Mouse (Mus musculus): ENCODE results near the gene Zfp101.

Zfp101 gene

DNA sequence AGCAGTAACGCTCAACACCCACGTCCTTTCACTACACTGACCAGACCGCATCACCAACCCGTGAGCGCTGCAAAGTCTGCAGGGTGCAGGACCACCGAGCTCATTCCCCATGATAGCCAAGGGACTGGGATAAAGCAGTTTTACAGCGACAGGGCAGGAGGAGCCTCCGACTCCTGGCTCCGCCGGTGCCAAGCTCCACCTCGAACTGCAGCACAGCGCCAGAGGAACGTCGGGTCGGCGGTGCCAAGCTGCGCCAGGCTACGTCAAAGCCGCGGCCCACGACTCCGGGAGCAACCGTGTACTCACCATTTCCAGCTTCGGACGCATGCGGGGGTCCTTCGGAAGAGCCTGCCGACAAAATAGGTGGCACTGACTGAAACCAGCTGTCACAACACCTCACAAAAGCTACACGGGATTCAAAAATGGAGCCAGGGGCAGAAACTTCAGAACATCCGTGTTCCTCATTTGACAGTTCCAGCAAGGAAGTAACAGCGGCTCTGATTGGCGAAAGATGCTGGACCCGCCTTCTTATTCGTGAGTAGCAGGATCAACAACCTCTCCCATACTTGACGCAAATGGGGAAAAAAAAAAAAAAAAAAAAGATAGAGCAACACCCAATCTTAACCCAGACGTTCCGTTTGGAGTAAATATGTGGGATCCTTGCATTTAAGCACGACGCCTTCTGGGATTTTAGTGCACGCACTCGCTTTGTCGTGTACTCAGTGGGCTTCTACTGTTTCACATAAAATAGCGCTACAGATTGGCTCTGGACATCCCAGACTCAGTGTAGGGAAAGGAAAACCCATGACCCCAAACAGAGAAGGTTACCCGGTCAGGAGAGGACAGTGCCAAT lies at the start of gene Zfp101:
Zfp101 (minus strand) TSS at position 460 of the 853 bp plus-strand sequence.
- CTCF ChIA-PET, result no interaction called here

DNA sequence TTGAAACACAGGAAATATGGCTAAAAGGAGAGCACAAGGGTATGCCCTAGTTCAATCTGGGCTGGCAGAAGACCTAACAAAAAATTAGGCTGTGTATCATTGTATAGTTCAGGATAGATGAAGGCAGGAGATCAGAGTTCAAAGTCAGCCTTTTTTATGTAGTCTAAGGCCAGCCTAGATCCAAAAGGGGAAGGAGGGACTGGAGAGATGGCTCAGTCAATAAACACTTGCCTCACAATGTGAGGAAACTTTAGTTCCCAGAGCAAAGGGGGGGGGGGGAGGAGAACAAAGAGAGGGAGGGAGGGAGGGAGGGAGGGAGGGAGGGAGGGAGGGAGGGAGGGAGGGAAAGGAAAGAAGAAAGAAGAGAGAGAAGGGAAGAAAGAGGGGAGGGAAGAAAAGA lies 46.7 kb upstream of the Zfp101 start:
- CTCF ChIA-PET, result no interaction called here

DNA sequence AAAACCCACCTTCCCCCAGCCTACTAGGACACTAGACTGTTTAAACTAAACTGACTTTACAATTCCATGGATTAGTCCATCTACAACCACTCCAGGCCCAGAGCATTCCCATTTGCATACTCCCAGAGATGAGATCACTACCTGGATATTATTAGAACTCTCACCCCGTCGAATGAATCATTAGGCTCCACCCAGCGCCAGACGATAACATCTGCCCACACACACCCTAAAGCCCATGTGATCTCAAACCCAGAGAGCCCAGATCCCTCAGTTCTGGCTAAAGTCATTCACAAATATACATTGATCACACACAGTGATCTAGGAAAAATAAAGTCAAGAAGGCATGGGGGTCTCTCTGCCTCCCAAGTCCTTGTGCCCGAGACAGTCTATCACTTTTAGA lies 45.5 kb upstream of the Zfp101 start:
- CTCF ChIA-PET, result no interaction called here

DNA sequence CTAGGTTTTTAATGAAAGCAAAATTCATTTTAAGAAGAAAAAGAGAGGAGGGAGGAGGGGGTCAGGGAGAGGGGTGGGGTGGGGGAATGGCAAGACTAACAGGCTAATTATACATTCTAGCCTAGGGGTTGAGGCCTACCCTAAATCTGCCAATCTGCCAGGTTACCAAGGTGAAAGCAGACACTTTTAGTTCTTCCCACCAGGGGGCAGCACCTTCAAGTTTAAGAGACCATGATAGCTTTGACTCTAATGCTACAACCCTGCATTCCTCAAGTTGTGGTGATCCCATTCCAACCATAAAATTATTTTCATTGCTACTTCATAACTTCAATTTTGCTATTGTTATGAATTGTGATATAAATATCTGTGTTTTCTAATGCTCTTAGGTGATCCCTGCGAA lies 44.7 kb upstream of the Zfp101 start:
- CTCF ChIA-PET, result no interaction called here

DNA sequence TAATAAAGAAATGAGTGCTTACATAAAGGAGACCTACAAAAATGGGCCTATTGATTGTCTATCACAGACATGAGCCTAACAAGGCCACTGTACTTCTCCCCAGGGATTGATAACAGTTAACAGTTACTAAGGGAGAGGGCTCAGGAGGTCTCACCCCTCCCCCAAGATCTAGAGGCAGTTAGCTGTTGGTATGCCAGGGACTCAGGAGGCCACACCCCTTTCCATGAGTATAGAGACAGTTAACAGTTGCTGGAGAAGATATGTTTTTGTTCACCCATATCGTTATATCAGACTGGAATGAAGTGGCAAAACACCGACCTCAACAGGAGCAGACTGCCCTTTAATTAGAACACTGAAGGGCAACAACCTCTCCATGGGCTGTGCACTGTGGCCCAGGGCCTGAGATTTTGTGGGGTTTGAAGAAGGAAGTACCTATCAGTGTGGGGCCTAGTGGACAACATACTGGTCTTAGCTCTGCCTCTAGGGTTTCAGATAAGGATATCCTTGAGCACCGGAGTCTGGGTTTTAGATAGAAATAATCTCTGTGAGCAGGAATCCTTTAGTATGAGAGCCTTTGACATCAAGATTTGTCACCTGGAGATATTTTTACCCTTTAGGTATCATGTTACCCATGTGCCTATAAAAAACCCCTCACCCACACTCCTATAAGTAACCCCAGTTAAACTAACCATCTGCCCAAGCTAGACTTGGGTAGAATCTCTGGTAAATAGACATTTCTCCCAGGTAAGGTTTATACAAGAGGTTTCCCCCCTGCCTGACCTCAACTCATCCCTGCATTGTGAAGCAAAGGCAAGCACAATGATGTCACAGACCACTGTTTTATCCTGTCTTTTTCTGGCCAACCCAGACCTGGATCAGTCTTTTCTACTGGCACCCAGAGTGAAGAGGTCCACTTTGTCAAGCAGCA lies 37.8 kb upstream of the Zfp101 start, which contains the start of gene Actl9:
Actl9 (plus strand) TSS at position 878 of the 928 bp plus-strand sequence.
- CTCF ChIA-PET, result no interaction called here

DNA sequence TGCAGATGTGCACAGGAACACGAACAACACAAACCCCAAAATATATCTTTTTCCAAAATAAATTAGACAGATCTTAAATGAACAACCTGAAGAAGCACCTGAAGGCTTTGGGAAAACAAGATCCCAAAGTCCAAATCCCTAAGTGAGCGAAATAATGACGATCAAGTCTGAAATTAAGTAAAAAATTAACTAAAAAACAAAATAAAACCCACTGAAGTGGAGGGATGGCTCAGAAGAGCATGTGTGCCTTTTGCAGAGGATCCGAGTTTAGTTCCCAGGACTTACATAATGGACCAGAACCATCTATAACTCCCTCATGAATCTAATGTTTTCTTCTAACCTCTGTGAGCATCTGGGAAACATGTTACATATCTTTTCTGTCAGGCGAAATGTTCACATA lies 2.2 kb downstream of the Zfp101 start:
- CTCF ChIA-PET, result no interaction called here

DNA sequence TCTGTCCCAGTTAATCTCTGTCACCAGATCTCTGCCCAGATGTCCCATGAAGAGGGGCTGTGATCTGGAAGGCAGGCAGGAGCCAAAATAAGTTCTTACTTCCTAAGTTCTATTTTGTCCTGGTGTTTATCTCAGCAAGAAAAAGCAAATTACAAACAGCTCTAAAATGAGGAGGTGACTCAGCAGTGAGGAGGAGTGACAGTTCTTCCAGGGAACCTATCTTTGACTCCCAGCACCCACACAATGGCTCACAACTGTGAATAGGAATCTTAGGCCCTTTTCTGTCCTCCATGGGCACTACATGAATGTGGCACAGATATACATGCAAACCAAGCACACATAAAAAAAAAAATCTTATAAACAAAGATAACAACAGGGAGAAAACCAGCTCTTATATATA lies 8.7 kb downstream of the Zfp101 start:
- CTCF ChIA-PET, result no interaction called here

DNA sequence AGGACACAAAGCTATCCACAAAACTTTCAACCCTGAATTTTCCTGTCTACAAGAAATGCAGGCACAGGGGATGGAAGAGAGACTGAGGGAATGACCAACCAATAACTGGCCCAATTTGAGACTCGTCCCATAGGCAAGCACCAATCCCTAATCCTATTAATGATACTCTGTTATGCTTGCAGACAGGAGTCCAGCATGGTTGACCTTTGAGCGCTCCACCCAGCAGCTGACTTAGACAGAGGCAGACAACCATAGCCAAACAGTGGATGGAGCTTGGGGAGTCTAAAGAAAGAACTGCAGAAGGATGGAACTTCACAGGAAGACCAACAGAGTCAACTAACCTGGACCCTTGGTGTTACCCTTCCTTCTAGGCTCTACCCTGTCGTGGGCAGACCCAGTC lies 21.6 kb downstream of the Zfp101 start:
- CTCF ChIA-PET, result no interaction called here

DNA sequence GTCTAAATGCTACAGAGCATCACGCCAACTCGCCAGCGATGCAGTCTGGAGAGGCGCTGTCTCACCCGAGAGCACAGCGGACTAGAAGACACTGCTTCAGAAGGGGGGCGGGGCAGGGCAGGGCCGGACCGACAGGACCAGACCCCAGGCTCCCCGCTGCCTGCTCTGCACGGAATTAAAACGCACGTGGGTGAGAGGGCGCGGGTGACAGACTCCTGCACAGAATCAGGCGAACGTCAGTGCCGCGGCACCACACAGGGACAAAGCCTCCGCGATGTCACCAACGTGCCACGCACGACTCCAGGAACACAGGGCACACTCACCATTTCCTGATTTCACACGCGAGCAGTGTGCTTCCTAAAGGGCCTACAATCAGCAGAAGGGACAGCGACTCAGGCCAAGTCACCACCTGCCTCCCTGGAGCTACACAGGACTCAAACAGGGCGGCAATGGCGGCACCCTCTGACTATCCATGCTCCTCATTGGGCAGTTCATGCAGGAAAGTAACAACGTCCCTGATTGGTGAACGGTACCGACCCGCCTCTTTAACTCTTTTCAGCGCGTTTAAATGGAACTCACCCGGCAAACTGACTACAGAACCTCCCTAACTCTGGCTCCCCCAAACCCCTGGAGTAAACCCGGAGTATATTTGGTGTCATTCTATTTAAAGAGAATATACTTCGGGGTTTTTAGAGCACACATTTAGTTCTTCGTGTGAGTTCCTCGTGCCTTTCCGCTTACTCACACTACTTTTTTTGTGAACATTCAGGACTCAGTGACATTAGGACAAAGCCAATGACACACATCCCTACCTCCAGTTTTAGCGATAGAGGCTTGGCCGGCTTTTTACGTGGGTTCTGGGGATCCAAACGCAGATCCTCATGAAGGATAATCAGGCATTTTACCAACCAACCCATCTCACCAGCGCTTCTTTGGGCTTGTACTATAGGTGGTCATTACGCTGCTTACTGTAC lies 35.7 kb downstream of the Zfp101 start, which contains the start of gene Zfp81:
Zfp81 (minus strand) TSS at position 468 of the 974 bp plus-strand sequence.
- CTCF ChIA-PET, result no interaction called here

DNA sequence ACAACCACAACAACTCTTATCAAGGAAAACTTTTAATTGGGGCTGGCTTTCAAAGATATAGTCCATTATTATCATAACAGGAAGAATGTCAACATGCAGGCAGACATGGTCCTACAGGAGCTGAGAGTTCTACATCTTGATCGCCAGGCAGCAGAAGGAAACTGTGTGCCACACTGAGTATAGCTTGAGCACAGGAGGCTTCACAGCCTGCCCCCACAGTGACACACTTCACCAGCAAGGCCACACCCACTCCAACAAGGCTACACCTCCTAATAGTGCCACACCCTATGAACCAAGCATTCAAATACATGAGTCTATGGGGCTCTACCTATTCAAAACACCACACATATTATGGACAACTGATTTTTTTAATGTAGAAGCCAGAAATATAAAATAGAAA lies 41.5 kb downstream of the Zfp101 start:
- CTCF ChIA-PET, result no interaction called here
